In genomic region chr7:143900667-143901066, GRCm38 (mm10) we compare ENCODE assay signal across 11 mouse cellular contexts. TPM values are rescaled to one million over a fixed set of nuclear protein-coding genes. Genes with fewer than 3 reads are reported as not detected.
DNase-seq lines count a peak whose midpoint lies in the region; ATAC-seq and TF ChIP-seq lines count a peak whose summit lies in the region.
"Had no signal": no experiment of that assay in that cellular context is flagged by ENCODE, and none has a peak within 500 bp of the region (broad histone marks: within the 10 kb centered on the region; RNA-seq: fewer than 3 reads in every experiment).

No protein-coding gene starts in this region.

- 39% methylated on average over 2 of the region's 2 CpGs for WGBS in thymus, adult 2 months

- no peaks in the 10 kb centered on the region for H3K27me3 ChIP-seq in Patski
- no peaks in the 10 kb centered on the region for H3K27me3 ChIP-seq in thymus, adult 2 months (ENCODE audit: control insufficient read depth, insufficient read depth, low read length)
- H3K27me3 ChIP-seq: limb, embryonic 15.5 days had no signal

- H3K4me3 ChIP-seq in layer of hippocampus, adult 2 months, result no peak overlapping the region
- no peak overlapping the region for H3K4me3 ChIP-seq in thymus, adult 2 months (ENCODE audit: control insufficient read depth, insufficient read depth, low read length)
- H3K4me3 ChIP-seq: heart, embryonic 12.5 days; limb, embryonic 15.5 days had no signal

- CTCF ChIA-PET in Patski (lab: Charles Lee), result interaction anchor here (1.1 to 2.9 kb wide), 9 partner anchors 9 to 178 kb away, joined by 3 to 16 read pairs (median 3); partner anchors contain the start of gene Mrgpre

- POLR2A ChIA-PET in Patski (lab: Charles Lee), result interaction anchor here (0.8 kb wide), 1 partner anchor 116 kb away, joined by 3 read pairs; the partner anchor contains the start of gene Mrgpre

- no peak overlapping the region for H3K27ac ChIP-seq in layer of hippocampus, adult 2 months
- H3K27ac ChIP-seq in thymus, adult 2 months (ENCODE audit: control insufficient read depth, insufficient read depth, low read length), result no peak overlapping the region
- H3K27ac ChIP-seq: limb, embryonic 15.5 days had no signal

- in situ Hi-C loops in Patski (cut with MboI; ENCODE audit: low pct_unique_long_range_greater_than_20kb), result loop anchor here (5.0 kb wide), 1 partner anchor 182 kb away; no protein-coding TSS in a partner anchor

- no peaks in the 10 kb centered on the region for H3K36me3 ChIP-seq in thymus, adult 2 months (ENCODE audit: control insufficient read depth, insufficient read depth, low read length)
- H3K36me3 ChIP-seq: heart, embryonic 12.5 days; limb, embryonic 15.5 days had no signal

- TF ChIP-seq POLR2A in thymus, adult 2 months (IDR thresholded peaks at IDR 0.05; ENCODE audit: control insufficient read depth, extremely low read depth, insufficient read depth, low read length, poor library complexity), result no peak

- peak; percentile 38 for DNase-seq in embryo, embryonic 10 days (ENCODE audit: low spot score)
- DNase-seq in embryo, embryonic 9.5 days (ENCODE audit: extremely low spot score), result no peak
- DNase-seq in layer of hippocampus, adult 2 months (ENCODE audit: low spot score in 2 of 2), result peak; percentile 12 to 36
- no peak for DNase-seq in layer of hippocampus, postnatal 25 days (ENCODE audit: extremely low spot score in 1 of 2, low spot score in 1 of 2)
- DNase-seq in Patski (ENCODE audit: low read depth, low spot score), result no peak
- DNase-seq in layer of hippocampus, postnatal 14 days (ENCODE audit: low spot score in 2 of 2), result peak; percentile 15 to 58
- no peak for DNase-seq in testis, postnatal 14 days (ENCODE audit: low spot score)
- DNase-seq in thymus, adult 2 months, result no peak

- TF ChIP-seq CTCF in layer of hippocampus, adult 2 months (conservative IDR thresholded peaks at IDR 0.05), result peak; percentile 76
- TF ChIP-seq CTCF in Patski (IDR thresholded peaks at IDR 0.05), result peak; percentile 79
- no peak for TF ChIP-seq CTCF in thymus, adult 2 months (IDR thresholded peaks at IDR 0.05; ENCODE audit: borderline replicate concordance, control insufficient read depth, extremely low read depth, insufficient read depth, low read length, poor library complexity)

- H3K4me1 ChIP-seq in thymus, adult 2 months (replicated peaks; ENCODE audit: control insufficient read depth, insufficient read depth, low read length), result no peaks in the 10 kb centered on the region
- H3K4me1 ChIP-seq: heart, embryonic 12.5 days; limb, embryonic 15.5 days had no signal

- no peak for ATAC-seq in Patski

RNA-seq across cellular contexts. Expression of gene Gm498, which starts 34.0 kb away (rescaled TPM):
- total RNA-seq in layer of hippocampus, adult 2 months (2021), result not detected
- not detected for total RNA-seq in layer of hippocampus, postnatal 25 days (2021)
- polyA plus RNA-seq in Patski (2021), result not detected
- total RNA-seq in layer of hippocampus, postnatal 14 days (2021), result not detected
- not detected in 2 replicates for polyA plus RNA-seq in thymus, adult 2 months (2012; rRNA removed)
- polyA plus RNA-seq: heart, embryonic 12.5 days; limb, embryonic 15.5 days; neural tube, embryonic 14.5 days had no signal

Comparison
In these comparisons a context has a peak if more than half of its experiments do, and no peak if none do; other contexts are left out.
1. DNase-seq: peak in embryo, embryonic 10 days (single experiment), layer of hippocampus, adult 2 months (2 of 2) and layer of hippocampus, postnatal 14 days (2 of 2); none in embryo, embryonic 9.5 days (single experiment), layer of hippocampus, postnatal 25 days (0 of 2), Patski (single experiment), testis, postnatal 14 days (single experiment) and thymus, adult 2 months (single experiment).